Mouse (Mus musculus): ENCODE data around the gene Mfsd12. TPM values are rescaled to one million over a fixed set of nuclear protein-coding genes. Genes with fewer than 3 reads are reported as not detected.

Mfsd12 gene
- total RNA-seq, 2 experiments from 2014 or later = 46.6 to 50.7 TPM

- DNase-seq (ENCODE audit: extremely low spot score in 1 of 2, low spot score in 1 of 2) = no peak
These were observed 55.5 kb downstream of the Mfsd12 start for GRCm38 (mm10) chr10:81412586-81413309.

GRCm38 (mm10) chr10:81413310-81414261 is 56.3 kb downstream of the Mfsd12 start:
- DNase-seq (ENCODE audit: extremely low spot score in 1 of 2, low spot score in 1 of 2) = peak; percentile 70 to 75

- DNase-seq (ENCODE audit: extremely low spot score in 1 of 2, low spot score in 1 of 2) = no peak
These were observed 57.4 kb downstream of the Mfsd12 start for GRCm38 (mm10) chr10:81414682-81415081.

GRCm38 (mm10) chr10:81415146-81415545 is 57.9 kb downstream of the Mfsd12 start:
- DNase-seq (ENCODE audit: extremely low spot score in 1 of 2, low spot score in 1 of 2) = no peak

Small RNA genes lying within 50 kb of the gene (microRNA-seq; reads per million reads assigned to microRNA genes)
- gene Mir6913 = 1.4 to 1.7 reads per million in 2 experiments

Other genes starting within 250 kb of the Mfsd12 start
- gene Zbtb7a, start 222.3 kb upstream of the Mfsd12 start, total RNA-seq (2021) = 100 to 1,000 TPM in 1 of 2 experiments, 10 to 100 TPM in 1; 94.7 to 101 TPM
- 10 to 100 TPM; 28.2 to 28.9 TPM for gene Pias4, start 189.6 kb upstream of the Mfsd12 start, total RNA-seq (2021)
- 100 to 1,000 TPM; 896 to 944 TPM for gene Eef2, start 180.9 kb upstream of the Mfsd12 start, total RNA-seq (2021)
- gene Dapk3, start 174.5 kb upstream of the Mfsd12 start, total RNA-seq (2021) = 10 to 100 TPM; 71.7 to 71.8 TPM
- gene 4930442H23Rik, start 173.6 kb upstream of the Mfsd12 start, total RNA-seq (2021) = not detected
- gene Nmrk2, start 155.4 kb upstream of the Mfsd12 start, total RNA-seq (2021) = under 1 TPM; 0.19 to 0.20 TPM
- 100 to 1,000 TPM; 154 to 155 TPM for gene Atcay, start 126.7 kb upstream of the Mfsd12 start, total RNA-seq (2021)
- 10 to 100 TPM; 55.6 to 69.0 TPM for gene Zfr2, start 124.3 kb upstream of the Mfsd12 start, total RNA-seq (2021)
- 100 to 1,000 TPM; 222 to 244 TPM for gene Matk, start 104.6 kb upstream of the Mfsd12 start, total RNA-seq (2021)
- 10 to 100 TPM; 38.6 to 44.0 TPM for gene Mrpl54, start 90.6 kb upstream of the Mfsd12 start, total RNA-seq (2021)
- gene Apba3, start 90.5 kb upstream of the Mfsd12 start, total RNA-seq (2021) = 10 to 100 TPM; 35.4 to 39.5 TPM
- gene Tjp3, start 65.9 kb upstream of the Mfsd12 start, total RNA-seq (2021) = 1 to 10 TPM in 1 of 2 experiments, under 1 TPM in 1; 0.86 to 1.2 TPM
- gene Pip5k1c, start 64.5 kb upstream of the Mfsd12 start, total RNA-seq (2021) = 100 to 1,000 TPM; 306 to 318 TPM
- gene Cactin, start 36.4 kb upstream of the Mfsd12 start, total RNA-seq (2021) = 10 to 100 TPM; 28.1 to 30.0 TPM
- 1 to 10 TPM; 1.1 to 1.5 TPM for gene Tbxa2r, start 28.8 kb upstream of the Mfsd12 start, total RNA-seq (2021)
- 1 to 10 TPM; 1.6 to 1.9 TPM for gene Gipc3, start 14.2 kb upstream of the Mfsd12 start, total RNA-seq (2021)
- 10 to 100 TPM; 31.3 to 31.6 TPM for gene Hmg20b, start 7.0 kb upstream of the Mfsd12 start, total RNA-seq (2021)
- 1 to 10 TPM; 1.1 to 1.2 TPM for gene 4930404N11Rik, start 8.3 kb downstream of the Mfsd12 start, total RNA-seq (2021)
- gene Fzr1, start 21.0 kb downstream of the Mfsd12 start, total RNA-seq (2021) = 10 to 100 TPM; 65.9 to 66.6 TPM
- gene Dohh, start 26.9 kb downstream of the Mfsd12 start, total RNA-seq (2021) = 10 to 100 TPM; 79.1 to 87.1 TPM
- 1 to 10 TPM; 2.6 to 3.7 TPM for gene Gm48551, start 27.0 kb downstream of the Mfsd12 start, total RNA-seq (2021)
- gene Gm48552, start 31.5 kb downstream of the Mfsd12 start, total RNA-seq (2021) = 1 to 10 TPM; 3.2 to 4.7 TPM
- gene Smim24, start 35.6 kb downstream of the Mfsd12 start, total RNA-seq (2021) = 1 to 10 TPM; 1.4 to 3.1 TPM
- gene Nfic, start 98.1 kb downstream of the Mfsd12 start, total RNA-seq (2021) = 10 to 100 TPM; 59.5 to 66.8 TPM
- gene Celf5, start 125.2 kb downstream of the Mfsd12 start, total RNA-seq (2021) = 100 to 1,000 TPM; 255 to 311 TPM
- gene Ncln, start 138.9 kb downstream of the Mfsd12 start, total RNA-seq (2021) = 10 to 100 TPM; 83.0 to 94.6 TPM
- gene S1pr4, start 142.6 kb downstream of the Mfsd12 start, total RNA-seq (2021) = under 1 TPM; 0.35 to 0.54 TPM
- 1 to 10 TPM; 2.4 to 3.2 TPM for gene Gna15, start 166.7 kb downstream of the Mfsd12 start, total RNA-seq (2021)
- gene Gna11, start 187.7 kb downstream of the Mfsd12 start, total RNA-seq (2021) = 100 to 1,000 TPM; 110 to 121 TPM
- gene Aes, start 202.0 kb downstream of the Mfsd12 start, total RNA-seq (2021) = 100 to 1,000 TPM; 692 to 732 TPM
- 10 to 100 TPM; 22.5 to 32.3 TPM for gene Tle2, start 217.1 kb downstream of the Mfsd12 start, total RNA-seq (2021)
- 1 to 10 TPM; 1.7 to 4.1 TPM for gene Tle6, start 243.6 kb downstream of the Mfsd12 start, total RNA-seq (2021)
- 1 to 10 TPM; 4.2 to 4.4 TPM for gene BC025920, start 248.8 kb downstream of the Mfsd12 start, total RNA-seq (2021)